Comparison of ENCODE assay signal across 22 mouse cellular contexts in the genomic region with DNA sequence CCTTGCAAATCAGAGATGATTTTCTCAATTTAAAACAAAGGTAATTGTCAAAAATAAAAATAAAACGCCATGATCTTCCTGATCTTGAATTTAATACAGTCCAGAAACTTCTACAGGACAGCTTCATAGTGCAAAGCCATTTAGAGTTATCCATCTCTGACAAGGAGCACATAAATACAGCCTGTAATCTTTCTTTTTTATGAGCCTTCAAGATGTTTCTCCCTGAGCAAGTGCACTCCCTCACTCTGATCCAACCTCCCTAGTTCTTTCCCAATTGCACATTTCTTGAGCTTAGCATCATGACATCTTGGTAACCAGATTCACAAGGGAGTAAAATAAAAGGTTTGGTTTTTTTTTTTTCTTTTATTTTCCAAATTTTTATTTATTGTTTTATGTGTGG.
DNase-seq lines count a peak whose midpoint lies in the region; ATAC-seq and TF ChIP-seq lines count a peak whose summit lies in the region.
"Had no signal": no experiment of that assay in that cellular context is flagged by ENCODE, and none has a peak within 500 bp of the region (broad histone marks: within the 10 kb centered on the region; RNA-seq: fewer than 3 reads in every experiment).

No protein-coding gene starts in this region.

- H3K9ac ChIP-seq in kidney, embryonic 14.5 days (ENCODE audit: low read depth, low read length) = no peak overlapping the region
- H3K9ac ChIP-seq in kidney, embryonic 15.5 days = no peak overlapping the region
- no peak overlapping the region for H3K9ac ChIP-seq in kidney, embryonic 16.5 days (replicated peaks; ENCODE audit: low read length)
- no peak overlapping the region for H3K9ac ChIP-seq in kidney, postnatal 0 days (ENCODE audit: low read depth, low read length)

- H3K36me3 ChIP-seq in kidney, embryonic 14.5 days (ENCODE audit: control insufficient read depth, insufficient read depth, low read length) = no peaks in the 10 kb centered on the region
- H3K36me3 ChIP-seq in kidney, adult 2 months (ENCODE audit: control insufficient read depth, insufficient read depth, low read length) = no peaks in the 10 kb centered on the region
- H3K36me3 ChIP-seq in kidney, embryonic 15.5 days = no peaks in the 10 kb centered on the region
- no peaks in the 10 kb centered on the region for H3K36me3 ChIP-seq in kidney, embryonic 16.5 days (ENCODE audit: insufficient read depth, low read length)
- H3K36me3 ChIP-seq in kidney, postnatal 0 days (ENCODE audit: insufficient read depth, low read length) = no peaks in the 10 kb centered on the region
- H3K36me3 ChIP-seq: G1E had no signal

- H3K4me1 ChIP-seq in kidney, embryonic 14.5 days (ENCODE audit: control insufficient read depth, insufficient read depth, low read length) = no peaks in the 10 kb centered on the region
- no peaks in the 10 kb centered on the region for H3K4me1 ChIP-seq in kidney, adult 2 months (ENCODE audit: control insufficient read depth, insufficient read depth, low read length)
- no peaks in the 10 kb centered on the region for H3K4me1 ChIP-seq in kidney, embryonic 15.5 days
- H3K4me1 ChIP-seq in kidney, embryonic 16.5 days (ENCODE audit: insufficient read depth, low read length) = no peaks in the 10 kb centered on the region
- no peaks in the 10 kb centered on the region for H3K4me1 ChIP-seq in kidney, postnatal 0 days (replicated peaks; ENCODE audit: insufficient read depth, low read length)

- H3K27me3 ChIP-seq in kidney, embryonic 14.5 days (ENCODE audit: control insufficient read depth, insufficient read depth, low read length) = no peaks in the 10 kb centered on the region
- H3K27me3 ChIP-seq in kidney, adult 2 months (replicated peaks; ENCODE audit: control insufficient read depth, insufficient read depth, low read length) = no peaks in the 10 kb centered on the region
- no peaks in the 10 kb centered on the region for H3K27me3 ChIP-seq in kidney, embryonic 15.5 days
- no peaks in the 10 kb centered on the region for H3K27me3 ChIP-seq in kidney, embryonic 16.5 days (ENCODE audit: insufficient read depth, low read length)
- no peaks in the 10 kb centered on the region for H3K27me3 ChIP-seq in kidney, postnatal 0 days (ENCODE audit: insufficient read depth, low read length)
- H3K27me3 ChIP-seq: CH12.LX had no signal

- no peaks in the 10 kb centered on the region for H3K9me3 ChIP-seq in kidney, embryonic 14.5 days (ENCODE audit: control insufficient read depth, low read length)
- no peaks in the 10 kb centered on the region for H3K9me3 ChIP-seq in kidney, embryonic 15.5 days (replicated peaks)
- H3K9me3 ChIP-seq in kidney, embryonic 16.5 days (ENCODE audit: low read length) = no peaks in the 10 kb centered on the region
- no peaks in the 10 kb centered on the region for H3K9me3 ChIP-seq in kidney, postnatal 0 days (replicated peaks; ENCODE audit: low read length)
- H3K9me3 ChIP-seq: G1E had no signal

- peak; percentile 83 for ATAC-seq in kidney, embryonic 14.5 days (ENCODE audit: low FRiP score, low TSS enrichment)
- ATAC-seq in kidney, embryonic 15.5 days (replicated peaks; ENCODE audit: low FRiP score) = peak; percentile 82
- peak; percentile 54; the same call in 1 of the 2 replicates for ATAC-seq in kidney, embryonic 16.5 days (ENCODE audit: low FRiP score, low TSS enrichment)
- ATAC-seq in kidney, postnatal 0 days (replicated peaks; ENCODE audit: low FRiP score, low read depth) = no peak
- ATAC-seq: activated CD4-positive, CD25-positive, alpha-beta regulatory T cell, adult 4 months; CD4-positive, CD25-positive, alpha-beta regulatory T cell, adult 4 months; Patski had no signal

- no peak for TF ChIP-seq POLR2A in kidney, adult 2 months (IDR thresholded peaks at IDR 0.05; ENCODE audit: low read depth, low read length)

- H3K4me3 ChIP-seq in kidney, embryonic 14.5 days (ENCODE audit: low read length) = no peak overlapping the region
- H3K4me3 ChIP-seq in kidney, adult 2 months (ENCODE audit: insufficient read depth, low read depth, low read length) = no peak overlapping the region
- no peak overlapping the region for H3K4me3 ChIP-seq in kidney, embryonic 15.5 days (replicated peaks)
- H3K4me3 ChIP-seq in kidney, embryonic 16.5 days (ENCODE audit: low read length) = no peak overlapping the region
- H3K4me3 ChIP-seq in kidney, postnatal 0 days (replicated peaks; ENCODE audit: low read depth, low read length) = no peak overlapping the region

- no peak overlapping the region for H3K4me2 ChIP-seq in kidney, embryonic 14.5 days (replicated peaks; ENCODE audit: low read depth, low read length)
- H3K4me2 ChIP-seq in kidney, embryonic 15.5 days = no peak overlapping the region
- H3K4me2 ChIP-seq in kidney, embryonic 16.5 days (replicated peaks; ENCODE audit: low read depth, low read length) = no peak overlapping the region
- no peak overlapping the region for H3K4me2 ChIP-seq in kidney, postnatal 0 days (ENCODE audit: low read length)

- no peak for TF ChIP-seq CTCF in kidney, adult 2 months (conservative IDR thresholded peaks at IDR 0.05; ENCODE audit: insufficient read depth, insufficient read length, low read depth, low read length)
- no peak for TF ChIP-seq CTCF in kidney, postnatal 0 days (IDR thresholded peaks at IDR 0.05; ENCODE audit: low read depth)

- WGBS in kidney, embryonic 14.5 days = 12% methylated on average over 1 of the region's 1 CpGs
- 6% methylated on average over 1 of the region's 1 CpGs for WGBS in kidney, adult 2 months
- WGBS in kidney, embryonic 15.5 days = 16% methylated on average over 1 of the region's 1 CpGs
- WGBS in kidney, embryonic 16.5 days = 13% methylated on average over 1 of the region's 1 CpGs
- 18% methylated on average over 1 of the region's 1 CpGs for WGBS in kidney, postnatal 0 days

- DNase-seq in kidney, adult 2 months = no peak
- no peak for DNase-seq in kidney, postnatal 10 days
- no peak for DNase-seq in kidney, adult 8-10 months
- DNase-seq in kidney, postnatal 0 days (ENCODE audit: low spot score) = peak; percentile 75
- no peak for DNase-seq in kidney, adult 9 months
- DNase-seq: adrenal gland, adult 2 months; adrenal gland, adult 8-10 months; adrenal gland, postnatal 10 days; adrenal gland, postnatal 14 days; adrenal gland, postnatal 25 days; adrenal gland, postnatal 36 days; B cell, adult 2 months; cerebellum, adult 11 months; cerebellum, adult 11-12 months had no signal

- no peak overlapping the region for H3K27ac ChIP-seq in kidney, embryonic 14.5 days (ENCODE audit: low read depth, low read length)
- no peak overlapping the region for H3K27ac ChIP-seq in kidney, adult 2 months (ENCODE audit: insufficient read depth, low read depth, low read length)
- H3K27ac ChIP-seq in kidney, embryonic 15.5 days = no peak overlapping the region
- no peak overlapping the region for H3K27ac ChIP-seq in kidney, embryonic 16.5 days (ENCODE audit: low read length)
- H3K27ac ChIP-seq in kidney, postnatal 0 days = no peak overlapping the region
